Mouse (Mus musculus) c-Kit-positive CD71-negative TER-119-negative erythroid progenitor cells, embryonic 14.5 days (primary cell): ENCODE data around the gene Hist1h2bj.
A peak's percentile ranks its signal among the peaks of the same experiment; 100 is the strongest.

Source experiments
- DNase-seq: peaks from one replicate; pipeline ENCODE4 v3.0.0-alpha.2; 2013; ENCODE audit warnings: low read depth

Hist1h2bj gene

GRCm38 (mm10) chr13:22042568-22043502, at the start of gene Hist1h2bj, which contains the start of gene Hist1h2ag:
TSS of gene Hist1h2bj (plus strand) at chr13:22043214.
TSS of gene Hist1h2ag (minus strand) at chr13:22042944.
- peak; percentile 96 for DNase-seq

GRCm38 (mm10) chr13:21993957-21994738, 48.9 kb upstream of the Hist1h2bj start:
- DNase-seq: no peak

GRCm38 (mm10) chr13:21994896-21995295, 48.1 kb upstream of the Hist1h2bj start:
- no peak for DNase-seq

GRCm38 (mm10) chr13:21995331-21995914, 47.6 kb upstream of the Hist1h2bj start:
- no peak for DNase-seq

- DNase-seq: no peak
These were observed 46.7 kb upstream of the Hist1h2bj start for GRCm38 (mm10) chr13:21996101-21996839.

- DNase-seq: no peak
These were observed 46.2 kb upstream of the Hist1h2bj start for GRCm38 (mm10) chr13:21996840-21997185.

GRCm38 (mm10) chr13:21997201-21997820, 45.7 kb upstream of the Hist1h2bj start:
- no peak for DNase-seq

- DNase-seq: no peak
These were observed 45.2 kb upstream of the Hist1h2bj start for GRCm38 (mm10) chr13:21997821-21998220.

GRCm38 (mm10) chr13:21998412-21998811, 44.6 kb upstream of the Hist1h2bj start:
- no peak for DNase-seq

GRCm38 (mm10) chr13:21999147-21999546, 43.9 kb upstream of the Hist1h2bj start:
- no peak for DNase-seq

- DNase-seq: no peak
These were observed 41.7 kb upstream of the Hist1h2bj start for GRCm38 (mm10) chr13:22001346-22001745.

- no peak for DNase-seq
These were observed 41.2 kb upstream of the Hist1h2bj start for GRCm38 (mm10) chr13:22001823-22002222.

- no peak for DNase-seq
These were observed 37.2 kb upstream of the Hist1h2bj start for GRCm38 (mm10) chr13:22005605-22006333.

- DNase-seq: no peak
These were observed 36.5 kb upstream of the Hist1h2bj start for GRCm38 (mm10) chr13:22006334-22007120.

- DNase-seq: no peak
These were observed 35.9 kb upstream of the Hist1h2bj start for GRCm38 (mm10) chr13:22007121-22007510.

GRCm38 (mm10) chr13:22007872-22008271, 35.1 kb upstream of the Hist1h2bj start:
- no peak for DNase-seq

- DNase-seq: no peak
These were observed 34.3 kb upstream of the Hist1h2bj start for GRCm38 (mm10) chr13:22008707-22009106.

GRCm38 (mm10) chr13:22009642-22010041, 33.4 kb upstream of the Hist1h2bj start, which contains the start of gene Prss16:
TSS of gene Prss16 (minus strand) at chr13:22009742.
- no peak for DNase-seq

GRCm38 (mm10) chr13:22013716-22014115, 29.3 kb upstream of the Hist1h2bj start:
- DNase-seq: no peak

- no peak for DNase-seq
These were observed 28.6 kb upstream of the Hist1h2bj start for GRCm38 (mm10) chr13:22014411-22014845.
